Mouse (Mus musculus) lung, embryonic 16.5 days (tissue): Measurements from ENCODE around the gene Krt16. TPM values are rescaled to one million over a fixed set of nuclear protein-coding genes. Genes with fewer than 3 reads are reported as not detected.

ENCODE experiments used
- ATAC-seq: fragments of 200-750 bp; cut with Nextera tagmentation; 2 replicates; pipeline ENCODE4 v1.8.0; 2017; ENCODE audit warnings: low read depth, mild to moderate bottlenecking, moderate library complexity
- H3K27ac ChIP-seq: fragments of 300-500 bp; sonication (generic); 2 replicates; pipeline ENCODE4 v1.5.1; 2014; ENCODE audit warnings: mild to moderate bottlenecking, control low read depth, low read length
- H3K27me3 ChIP-seq: fragments of 300-500 bp; sonication (generic); 2 replicates; pipeline ENCODE4 v1.6.1; 2014; ENCODE audit warnings: low read depth, low read length, mixed read lengths; ENCODE audit not compliant: control insufficient read depth, insufficient read depth
- H3K36me3 ChIP-seq: fragments of 300-500 bp; sonication (generic); 2 replicates; pipeline ENCODE4 v1.6.1; 2014; ENCODE audit warnings: low read length; ENCODE audit not compliant: control insufficient read depth, insufficient read depth
- H3K4me1 ChIP-seq: fragments of 300-500 bp; sonication (generic); replicated peaks from 2 replicates; pipeline ENCODE4 v1.6.1; 2014; ENCODE audit warnings: low read length, mixed read lengths; ENCODE audit not compliant: control insufficient read depth, insufficient read depth
- H3K4me2 ChIP-seq: fragments of 300-500 bp; sonication (generic); 2 replicates; pipeline ENCODE4 v1.6.1; 2014; ENCODE audit warnings: low read depth, low read length, control low read depth
- H3K4me3 ChIP-seq: fragments of 300-500 bp; sonication (generic); 2 replicates; pipeline ENCODE4 v1.5.1; 2014; ENCODE audit warnings: mild to moderate bottlenecking, low read length, control low read depth
- H3K9ac ChIP-seq: fragments of 300-500 bp; sonication (generic); 2 replicates; pipeline ENCODE4 v1.6.1; 2014; ENCODE audit warnings: low read length, control low read depth
- H3K9me3 ChIP-seq: fragments of 300-500 bp; sonication (generic); 2 replicates; pipeline ENCODE4 v1.6.1; 2016; ENCODE audit warnings: low read length; ENCODE audit not compliant: control insufficient read depth
- WGBS: fragments of 180-500 bp; shearing (Covaris S2); extraction: QIAGEN DNeasy Blood & Tissue Kit; methylation state at CpG from one replicate; pipeline ENCODE4 v1.1.7; 2014; 5-methylcytosine and 5-hydroxymethylcytosine counted together
- polyA plus RNA-seq: library from polyadenylated mRNA; unstranded; fragments of >200 nt; fragmentation: Nextera tagmentation; extraction: Ambion mirVana; gene quantifications from 2 replicates; pipeline ENCODE4 v1.2.1, GENCODE M21; 2015

Krt16 gene
- polyA plus RNA-seq, 1 experiment from 2014 or later, result not detected

GRCm38 (mm10) chr11:100281596-100282544, 33.2 kb upstream of the Krt16 start:
- no peaks in the 10 kb centered on the region for H3K36me3 ChIP-seq
- 0 out of 2 replicates have a peak, but pooled peaks cover 3% of the 10 kb centered on the region for H3K4me1 ChIP-seq
- no peak overlapping the region for H3K27ac ChIP-seq
- WGBS, result 21% methylated on average over 11 of the region's 11 CpGs
- ATAC-seq, result no peak
- no peak overlapping the region for H3K4me2 ChIP-seq
- H3K9ac ChIP-seq, result no peak overlapping the region
- H3K27me3 ChIP-seq, result no peaks in the 10 kb centered on the region
- no peak overlapping the region for H3K4me3 ChIP-seq
- no peaks in the 10 kb centered on the region for H3K9me3 ChIP-seq

- H3K9me3 ChIP-seq, result no peaks in the 10 kb centered on the region
- ATAC-seq, result no peak
- 39% methylated on average over 5 of the region's 5 CpGs for WGBS
These were observed 30.1 kb upstream of the Krt16 start for GRCm38 (mm10) chr11:100278759-100279158.

GRCm38 (mm10) chr11:100277726-100278480, 29.2 kb upstream of the Krt16 start:
- Histone ChIP-seq H3K9ac (no peak overlapping the region), H3K27me3 (no peaks in the 10 kb centered on the region), H3K9me3 (no peaks in the 10 kb centered on the region), H3K4me3 (no peak overlapping the region), H3K27ac (no peak overlapping the region), H3K4me2 (no peak overlapping the region), H3K4me1 (no peaks in the 10 kb centered on the region), H3K36me3 (no peaks in the 10 kb centered on the region)
- 50% methylated on average over 15 of the region's 15 CpGs for WGBS
- no peak for ATAC-seq

More at GRCm38 (mm10) chr11:100278759-100279158, 30.1 kb upstream of the Krt16 start:
- Histone ChIP-seq H3K27ac (no peak overlapping the region), H3K9ac (no peak overlapping the region), H3K27me3 (no peaks in the 10 kb centered on the region), H3K4me1 (no peaks in the 10 kb centered on the region), H3K4me2 (no peak overlapping the region), H3K4me3 (no peak overlapping the region), H3K36me3 (no peaks in the 10 kb centered on the region)

- no peak overlapping the region for H3K4me3 ChIP-seq
- no peak for ATAC-seq
- no peaks in the 10 kb centered on the region for H3K27me3 ChIP-seq
- no peaks in the 10 kb centered on the region for H3K4me1 ChIP-seq
- no peaks in the 10 kb centered on the region for H3K36me3 ChIP-seq
- no peak overlapping the region for H3K4me2 ChIP-seq
- 63% methylated on average over 5 of the region's 5 CpGs for WGBS
- no peak overlapping the region for H3K27ac ChIP-seq
- H3K9ac ChIP-seq, result no peak overlapping the region
- no peaks in the 10 kb centered on the region for H3K9me3 ChIP-seq
These were observed 26.8 kb upstream of the Krt16 start for GRCm38 (mm10) chr11:100275466-100275865.

GRCm38 (mm10) chr11:100274719-100275118, 26.0 kb upstream of the Krt16 start:
- Histone ChIP-seq H3K4me2 (no peak overlapping the region), H3K4me1 (no peaks in the 10 kb centered on the region), H3K9me3 (no peaks in the 10 kb centered on the region), H3K9ac (no peak overlapping the region), H3K4me3 (no peak overlapping the region), H3K27ac (no peak overlapping the region), H3K27me3 (no peaks in the 10 kb centered on the region), H3K36me3 (no peaks in the 10 kb centered on the region)
- WGBS, result 64% methylated on average over 7 of the region's 7 CpGs
- ATAC-seq, result no peak

GRCm38 (mm10) chr11:100271878-100272277, 23.2 kb upstream of the Krt16 start:
- no peaks in the 10 kb centered on the region for H3K9me3 ChIP-seq
- no peak overlapping the region for H3K27ac ChIP-seq
- H3K27me3 ChIP-seq, result no peaks in the 10 kb centered on the region
- no peak for ATAC-seq
- 92% methylated on average over 1 of the region's 1 CpGs for WGBS
- H3K4me2 ChIP-seq, result no peak overlapping the region
- H3K36me3 ChIP-seq, result no peaks in the 10 kb centered on the region
- H3K4me3 ChIP-seq, result no peak overlapping the region
- no peak overlapping the region for H3K9ac ChIP-seq
- no peaks in the 10 kb centered on the region for H3K4me1 ChIP-seq

GRCm38 (mm10) chr11:100269821-100270332, 21.2 kb upstream of the Krt16 start, which contains the start of gene Krt42:
TSS of gene Krt42 (minus strand) at chr11:100269871.
- no peaks in the 10 kb centered on the region for H3K4me1 ChIP-seq
- no peak within 1 kb of the TSS for H3K27ac ChIP-seq
- no peaks in the 10 kb centered on the region for H3K9me3 ChIP-seq
- no peak within 1 kb of the TSS for H3K4me2 ChIP-seq
- no peaks in the 10 kb centered on the region for H3K36me3 ChIP-seq
- no peak within 1 kb of the TSS for H3K9ac ChIP-seq
- H3K4me3 ChIP-seq, result no peak within 1 kb of the TSS
- ATAC-seq, result no peak
- no peaks in the 10 kb centered on the region for H3K27me3 ChIP-seq
- 83% methylated on average over 7 of the region's 7 CpGs for WGBS

GRCm38 (mm10) chr11:100262058-100262980, 13.6 kb upstream of the Krt16 start:
- Histone ChIP-seq H3K9ac (no peak overlapping the region), H3K4me2 (no peak overlapping the region), H3K27ac (no peak overlapping the region), H3K4me1 (no peaks in the 10 kb centered on the region), H3K36me3 (no peaks in the 10 kb centered on the region), H3K27me3 (no peaks in the 10 kb centered on the region), H3K9me3 (no peaks in the 10 kb centered on the region), H3K4me3 (no peak overlapping the region)
- whole genome bisulfite sequencing, result 20% methylated on average over 13 of the region's 13 CpGs
- no peak for ATAC-seq
